Mouse (Mus musculus) forebrain, embryonic 13.5 days (tissue): ENCODE measurements around the gene Foxg1. TPM values are rescaled to one million over a fixed set of nuclear protein-coding genes. Genes with fewer than 3 reads are reported as not detected.
A peak's percentile ranks its signal among the peaks of the same experiment; 100 is the strongest.

Experiments used
- ATAC-seq: fragments of 200-750 bp; cut with Nextera tagmentation; 2 replicates; pipeline ENCODE4 v1.8.0; 2017
- H3K27ac ChIP-seq: fragments of 300-500 bp; sonication (generic); 2 replicates; pipeline ENCODE4 v1.5.1; 2015; ENCODE audit warnings: inconsistent platforms, mild to moderate bottlenecking, moderate library complexity
- H3K27me3 ChIP-seq: fragments of 300-500 bp; sonication (generic); 2 replicates; pipeline ENCODE4 v1.6.1; 2015; ENCODE audit warnings: mild to moderate bottlenecking, inconsistent platforms
- H3K36me3 ChIP-seq: fragments of 300-500 bp; sonication (generic); 2 replicates; pipeline ENCODE4 v1.6.1; 2015; ENCODE audit warnings: mild to moderate bottlenecking, inconsistent platforms; ENCODE audit not compliant: poor library complexity, severe bottlenecking
- H3K4me1 ChIP-seq: fragments of 300-500 bp; sonication (generic); 2 replicates; pipeline ENCODE4 v1.6.1; 2015; ENCODE audit warnings: inconsistent platforms
- H3K4me2 ChIP-seq: fragments of 300-500 bp; sonication (generic); 2 replicates; pipeline ENCODE4 v1.6.1; 2015; ENCODE audit warnings: inconsistent platforms, mild to moderate bottlenecking, moderate library complexity
- H3K4me3 ChIP-seq: fragments of 300-500 bp; sonication (generic); 2 replicates; pipeline ENCODE4 v1.5.1; 2015; ENCODE audit warnings: mild to moderate bottlenecking, inconsistent platforms
- H3K9ac ChIP-seq: fragments of 300-500 bp; sonication (generic); 2 replicates; pipeline ENCODE4 v1.6.1; 2015; ENCODE audit warnings: mild to moderate bottlenecking, inconsistent platforms
- H3K9me3 ChIP-seq: fragments of 300-500 bp; sonication (generic); replicated peaks from 2 replicates; pipeline ENCODE4 v1.6.1; 2016; ENCODE audit warnings: inconsistent platforms
- WGBS: fragments of 180-500 bp; shearing (Covaris S2); methylation state at CpG from one replicate; pipeline ENCODE4 v1.1.7; 2015; 5-methylcytosine and 5-hydroxymethylcytosine counted together
- polyA plus RNA-seq: library from polyadenylated mRNA; unstranded; fragments of >200 nt; fragmentation: Nextera tagmentation; extraction: Ambion mirVana; gene quantifications from 2 replicates; pipeline ENCODE4 v1.2.1, GENCODE M21; 2015

Foxg1 gene
- polyA plus RNA-seq, 1 experiment from 2014 or later: 98.6 TPM

GRCm38 (mm10) chr12:49378920-49379319 is 3.5 kb upstream of the Foxg1 start:
- H3K4me2 ChIP-seq: peak overlapping the region; percentile 75
- peak overlapping the region; percentile 100 for H3K27ac ChIP-seq
- peaks cover 35% of the 10 kb centered on the region for H3K4me1 ChIP-seq
- no peaks in the 10 kb centered on the region for H3K36me3 ChIP-seq
- ATAC-seq: no peak
- H3K4me3 ChIP-seq: peak overlapping the region; percentile 85
- H3K9me3 ChIP-seq: no peaks in the 10 kb centered on the region
- 0% methylated on average over 1 of the region's 1 CpGs for WGBS
- H3K27me3 ChIP-seq: peaks cover 5% of the 10 kb centered on the region; the same call in 1 of the 2 replicates
- H3K9ac ChIP-seq: peak overlapping the region; percentile 100

- peaks cover 30% of the 10 kb centered on the region for H3K4me1 ChIP-seq
- ATAC-seq: no peak
- peak overlapping the region; percentile 100 for H3K9ac ChIP-seq
- peaks cover 5% of the 10 kb centered on the region; the same call in 1 of the 2 replicates for H3K27me3 ChIP-seq
- H3K27ac ChIP-seq: peak overlapping the region; percentile 100
- 3% methylated on average over 11 of the region's 11 CpGs for WGBS
- no peaks in the 10 kb centered on the region for H3K36me3 ChIP-seq
- peak overlapping the region; percentile 85 for H3K4me3 ChIP-seq
- peak overlapping the region; percentile 75 for H3K4me2 ChIP-seq
- H3K9me3 ChIP-seq: no peaks in the 10 kb centered on the region
These were observed 3.0 kb upstream of the Foxg1 start for GRCm38 (mm10) chr12:49379446-49379845.

- Histone ChIP-seq H3K4me2 (peak overlapping the region; percentile 75), H3K9me3 (no peaks in the 10 kb centered on the region), H3K4me3 (peak overlapping the region; percentile 85), H3K36me3 (peaks cover 6% of the 10 kb centered on the region), H3K9ac (peak overlapping the region; percentile 100), H3K27me3 (peaks cover 5% of the 10 kb centered on the region; the same call in 1 of the 2 replicates), H3K27ac (peak overlapping the region; percentile 100), H3K4me1 (peaks cover 28% of the 10 kb centered on the region)
- WGBS: 0% methylated on average over 4 of the region's 4 CpGs
- no peak for ATAC-seq
These were observed 2.0 kb upstream of the Foxg1 start for GRCm38 (mm10) chr12:49380442-49380841.

- peaks cover 5% of the 10 kb centered on the region; the same call in 1 of the 2 replicates for H3K27me3 ChIP-seq
- ATAC-seq: no peak
- peak overlapping the region; percentile 100 for H3K27ac ChIP-seq
- 2% methylated on average over 4 of the region's 4 CpGs for WGBS
- peak overlapping the region; percentile 75 for H3K4me2 ChIP-seq
- H3K4me3 ChIP-seq: peak overlapping the region; percentile 85
- peak overlapping the region; percentile 100 for H3K9ac ChIP-seq
- peaks cover 22% of the 10 kb centered on the region for H3K4me1 ChIP-seq
- peaks cover 10% of the 10 kb centered on the region for H3K36me3 ChIP-seq
- no peaks in the 10 kb centered on the region for H3K9me3 ChIP-seq
These were observed 1.4 kb upstream of the Foxg1 start for GRCm38 (mm10) chr12:49381031-49381525.

- Histone ChIP-seq H3K9me3 (no peaks in the 10 kb centered on the region), H3K36me3 (peaks cover 10% of the 10 kb centered on the region), H3K4me2 (peak overlapping the region; percentile 75), H3K27ac (peak overlapping the region; percentile 100), H3K4me1 (peaks cover 20% of the 10 kb centered on the region; the same call in 1 of the 2 replicates), H3K27me3 (peaks cover 5% of the 10 kb centered on the region; the same call in 1 of the 2 replicates), H3K4me3 (peak overlapping the region; percentile 85), H3K9ac (peak overlapping the region; percentile 100)
- ATAC-seq: peak; percentile 46
- WGBS: under 1% methylated on average over 19 of the region's 19 CpGs
These were observed 617 bp upstream of the Foxg1 start for GRCm38 (mm10) chr12:49381721-49382365.

- H3K36me3 ChIP-seq: peaks cover 10% of the 10 kb centered on the region
- H3K4me1 ChIP-seq: peaks cover 20% of the 10 kb centered on the region; the same call in 1 of the 2 replicates
- H3K27ac ChIP-seq: peak overlapping the region; percentile 100
- H3K27me3 ChIP-seq: peaks cover 5% of the 10 kb centered on the region; the same call in 1 of the 2 replicates
- H3K9me3 ChIP-seq: no peaks in the 10 kb centered on the region
- under 1% methylated on average over 33 of the region's 67 CpGs for WGBS
- H3K4me3 ChIP-seq: peak overlapping the region; percentile 85
- peak; percentile 94 for ATAC-seq
- peak overlapping the region; percentile 75 for H3K4me2 ChIP-seq
- H3K9ac ChIP-seq: peak overlapping the region; percentile 100
These were observed 1.2 kb downstream of the Foxg1 start for GRCm38 (mm10) chr12:49383521-49384133.

- Histone ChIP-seq H3K27me3 (peaks cover 3% of the 10 kb centered on the region; the same call in 1 of the 2 replicates), H3K9ac (peak overlapping the region; percentile 100), H3K9me3 (no peaks in the 10 kb centered on the region), H3K27ac (peak overlapping the region; percentile 100), H3K4me3 (peak overlapping the region; percentile 85), H3K4me1 (peaks cover 16% of the 10 kb centered on the region; the same call in 1 of the 2 replicates), H3K36me3 (peaks cover 10% of the 10 kb centered on the region), H3K4me2 (peak overlapping the region; percentile 29)
- ATAC-seq: peak; percentile 13
- under 1% methylated on average over 56 of the region's 66 CpGs for WGBS
These were observed 1.9 kb downstream of the Foxg1 start for GRCm38 (mm10) chr12:49384295-49384875.

- Histone ChIP-seq H3K4me3 (peak within 1 kb of the TSS; percentile 85), H3K36me3 (peaks cover 10% of the 10 kb centered on the region), H3K4me1 (peaks cover 9% of the 10 kb centered on the region; the same call in 1 of the 2 replicates), H3K4me2 (peak within 1 kb of the TSS; percentile 75), H3K9me3 (no peaks in the 10 kb centered on the region), H3K27me3 (no peaks in the 10 kb centered on the region), H3K9ac (peak within 1 kb of the TSS; percentile 100), H3K27ac (peak within 1 kb of the TSS; percentile 100)
- under 1% methylated on average over 66 of the region's 75 CpGs for WGBS
- ATAC-seq: peak; percentile 1; the same call in 1 of the 2 replicates
These were observed 2.6 kb downstream of the Foxg1 start, which contains the start of gene Gm43517 for GRCm38 (mm10) chr12:49384876-49385630. Gene Gm43517, plus strand, starts transcription at chr12:49385174.

- no peaks in the 10 kb centered on the region for H3K9me3 ChIP-seq
- H3K4me1 ChIP-seq: 0 out of 2 replicates have a peak, but pooled peaks cover 4% of the 10 kb centered on the region
- H3K27ac ChIP-seq: peak overlapping the region; percentile 100
- H3K4me3 ChIP-seq: peak overlapping the region; percentile 85
- H3K36me3 ChIP-seq: peaks cover 10% of the 10 kb centered on the region
- peak overlapping the region; percentile 29 for H3K4me2 ChIP-seq
- H3K9ac ChIP-seq: peak overlapping the region; percentile 100
- no peaks in the 10 kb centered on the region for H3K27me3 ChIP-seq
- WGBS: under 1% methylated on average over 23 of the region's 23 CpGs
- ATAC-seq: no peak
These were observed 3.2 kb downstream of the Foxg1 start for GRCm38 (mm10) chr12:49385631-49385990.

GRCm38 (mm10) chr12:49386081-49386805 is 3.8 kb downstream of the Foxg1 start:
- H3K9ac ChIP-seq: peak overlapping the region; percentile 100
- peaks cover 15% of the 10 kb centered on the region for H3K36me3 ChIP-seq
- H3K4me2 ChIP-seq: peak overlapping the region; percentile 29
- no peaks in the 10 kb centered on the region for H3K27me3 ChIP-seq
- ATAC-seq: no peak
- peak overlapping the region; percentile 100 for H3K27ac ChIP-seq
- 2% methylated on average over 10 of the region's 10 CpGs for WGBS
- H3K4me1 ChIP-seq: no peaks in the 10 kb centered on the region
- H3K9me3 ChIP-seq: no peaks in the 10 kb centered on the region
- peak overlapping the region; percentile 85 for H3K4me3 ChIP-seq
